Mouse (Mus musculus) embryonic facial prominence, embryonic 15.5 days (tissue): ENCODE results near the gene Gm6034. TPM values are rescaled to one million over a fixed set of nuclear protein-coding genes. Genes with fewer than 3 reads are reported as not detected.
"Not testable (repeated sequence)": the region's sequence is repeated elsewhere in the genome, so short reads cannot be mapped to it uniquely, and the experiment has no call there.

Experiments used
- ATAC-seq: fragments of 200-750 bp; cut with Nextera tagmentation; 2 replicates; pipeline ENCODE4 v1.8.0; 2017; ENCODE audit warnings: low read depth, moderate TSS enrichment; ENCODE audit not compliant: insufficient number of reproducible peaks, low FRiP score, low TSS enrichment
- H3K27ac ChIP-seq: fragments of 300-500 bp; sonication (generic); replicated peaks from 2 replicates; pipeline ENCODE4 v1.5.1; 2015; ENCODE audit warnings: mild to moderate bottlenecking, inconsistent platforms
- H3K27me3 ChIP-seq: fragments of 300-500 bp; sonication (generic); 2 replicates; pipeline ENCODE4 v1.6.1; 2015; ENCODE audit warnings: inconsistent platforms
- H3K36me3 ChIP-seq: fragments of 300-500 bp; sonication (generic); 2 replicates; pipeline ENCODE4 v1.6.1; 2015; ENCODE audit warnings: mild to moderate bottlenecking, inconsistent platforms
- H3K4me1 ChIP-seq: fragments of 300-500 bp; sonication (generic); 2 replicates; pipeline ENCODE4 v1.6.1; 2015; ENCODE audit warnings: inconsistent platforms
- H3K4me2 ChIP-seq: fragments of 300-500 bp; sonication (generic); replicated peaks from 2 replicates; pipeline ENCODE4 v1.6.1; 2015; ENCODE audit warnings: mild to moderate bottlenecking, inconsistent platforms
- H3K4me3 ChIP-seq: fragments of 300-500 bp; sonication (generic); replicated peaks from 2 replicates; pipeline ENCODE4 v1.5.1; 2015; ENCODE audit warnings: mild to moderate bottlenecking, inconsistent platforms
- H3K9ac ChIP-seq: fragments of 300-500 bp; sonication (generic); 2 replicates; pipeline ENCODE4 v1.6.1; 2015; ENCODE audit warnings: inconsistent platforms
- H3K9me3 ChIP-seq: fragments of 300-500 bp; sonication (generic); replicated peaks from 2 replicates; pipeline ENCODE4 v1.6.1; 2016; ENCODE audit warnings: inconsistent platforms
- WGBS: fragments of 180-500 bp; shearing (Covaris S2); methylation state at CpG from one replicate; pipeline ENCODE4 v1.1.7; 2015; 5-methylcytosine and 5-hydroxymethylcytosine counted together
- polyA plus RNA-seq: library from polyadenylated mRNA; unstranded; fragments of >200 nt; fragmentation: Nextera tagmentation; extraction: Ambion mirVana; gene quantifications from 2 replicates; pipeline ENCODE4 v1.2.1, GENCODE M21; 2015

Gm6034 gene
- polyA plus RNA-seq, 1 experiment from 2014 or later, result not detected

DNA sequence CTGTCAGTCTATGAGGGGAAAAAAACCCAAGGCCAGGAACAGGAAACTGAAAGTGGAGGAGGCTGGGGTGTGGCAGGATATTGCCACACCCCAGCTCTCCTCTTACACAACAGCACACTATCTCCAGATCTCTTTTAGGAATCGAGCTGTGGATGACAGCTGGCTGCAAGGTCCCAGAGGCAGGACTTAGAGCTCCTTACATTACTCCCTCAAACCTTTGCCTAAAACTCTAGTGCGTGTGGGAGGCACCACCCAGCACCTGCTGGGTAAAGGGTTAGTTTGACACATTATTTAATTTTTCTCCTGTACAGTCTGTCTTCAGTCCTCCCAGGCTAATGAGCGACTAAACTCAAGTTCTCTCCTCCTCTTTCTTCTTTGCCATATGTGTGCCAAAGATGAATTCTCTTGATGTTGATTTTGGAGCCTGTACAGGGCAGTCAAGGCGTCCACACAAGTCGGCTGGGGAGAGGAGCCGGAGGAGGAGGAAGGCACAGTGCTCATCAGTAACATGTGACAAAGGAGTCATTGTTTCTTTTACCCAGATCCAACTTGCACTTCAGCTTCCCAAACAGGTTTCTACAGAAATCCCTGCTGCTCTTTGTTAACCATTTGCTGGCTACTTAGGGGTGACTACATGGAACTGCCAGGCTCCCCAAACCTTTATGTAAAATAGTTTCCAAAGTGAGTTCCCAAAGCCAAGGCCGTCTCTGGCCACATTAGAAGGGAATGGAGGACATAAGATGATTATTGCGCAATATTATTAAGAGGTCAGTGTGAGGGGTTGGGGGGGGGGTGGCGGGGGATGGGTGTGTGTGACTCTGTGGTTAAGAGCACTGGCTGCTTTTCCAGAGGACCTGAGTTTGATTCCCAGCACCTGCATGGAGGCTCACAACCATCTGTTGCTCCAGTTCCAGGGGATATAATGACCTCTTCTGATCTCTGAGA is 18.8 kb upstream of the Gm6034 start:
- H3K27ac ChIP-seq, result peak overlapping the region; percentile 77
- WGBS, result 42% methylated on average over 9 of the region's 9 CpGs

DNA sequence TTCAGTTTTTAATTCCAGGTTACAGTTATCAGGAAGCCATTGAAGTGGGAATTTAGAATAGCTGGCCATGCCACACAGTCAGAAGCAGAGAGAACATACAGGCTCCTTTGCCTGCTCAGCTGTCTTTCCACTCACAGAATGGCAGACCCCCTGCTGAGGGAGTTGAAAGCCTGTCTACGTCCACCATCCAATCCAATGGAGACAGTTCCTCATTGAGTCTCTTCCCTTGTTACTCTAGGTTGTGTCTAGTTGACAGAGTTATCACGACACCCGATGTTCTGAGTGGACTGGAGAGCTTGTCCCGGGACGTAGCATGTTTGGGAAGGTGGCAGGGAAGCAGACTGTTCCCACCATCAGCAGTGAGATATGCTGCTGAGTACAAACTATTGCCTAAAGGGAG is 17.6 kb upstream of the Gm6034 start:
- WGBS, result 80% methylated on average over 5 of the region's 5 CpGs
- ATAC-seq, result no peak
- Histone ChIP-seq H3K27ac (no peak overlapping the region), H3K4me1 (peaks cover 16% of the 10 kb centered on the region), H3K27me3 (no peaks in the 10 kb centered on the region), H3K36me3 (no peaks in the 10 kb centered on the region), H3K9me3 (no peaks in the 10 kb centered on the region), H3K4me2 (no peak overlapping the region), H3K4me3 (no peak overlapping the region), H3K9ac (no peak overlapping the region)

More for the DNA sequence above, 18.8 kb upstream of the Gm6034 start:
- Histone ChIP-seq H3K36me3 (no peaks in the 10 kb centered on the region), H3K9me3 (no peaks in the 10 kb centered on the region), H3K9ac (no peak overlapping the region), H3K4me3 (no peak overlapping the region), H3K4me2 (peak overlapping the region; percentile 15; the same call in 1 of the 2 replicates), H3K27me3 (no peaks in the 10 kb centered on the region), H3K4me1 (peaks cover 16% of the 10 kb centered on the region)
- ATAC-seq, result 0 out of 2 replicates have a peak, but pooled peaks have one; percentile 47

DNA sequence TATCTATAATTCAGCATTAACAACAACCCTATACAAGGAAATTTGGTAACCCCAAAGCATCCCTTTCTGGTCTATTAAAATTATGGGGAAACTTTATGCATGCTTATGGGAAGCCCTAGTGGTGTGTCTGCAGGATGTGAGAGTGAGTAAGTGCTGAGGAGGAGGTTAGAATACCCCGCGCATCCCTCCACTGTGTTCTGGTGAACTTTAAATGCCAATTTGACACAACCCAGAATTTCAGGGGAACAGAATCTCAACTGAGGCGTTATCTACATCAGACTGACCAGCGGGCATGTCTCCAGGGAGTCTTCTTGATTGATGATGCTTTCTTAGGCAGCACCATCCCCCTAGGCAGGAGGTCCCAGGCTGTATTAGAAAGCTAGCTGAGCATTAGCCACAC is 16.9 kb upstream of the Gm6034 start:
- H3K9ac ChIP-seq, result no peak overlapping the region
- no peak overlapping the region for H3K4me2 ChIP-seq
- H3K36me3 ChIP-seq, result no peaks in the 10 kb centered on the region
- no peak overlapping the region for H3K27ac ChIP-seq
- 85% methylated on average over 4 of the region's 4 CpGs for WGBS
- no peak overlapping the region for H3K4me3 ChIP-seq
- ATAC-seq, result no peak
- H3K9me3 ChIP-seq, result no peaks in the 10 kb centered on the region
- peaks cover 12% of the 10 kb centered on the region; the same call in 1 of the 2 replicates for H3K4me1 ChIP-seq
- H3K27me3 ChIP-seq, result no peaks in the 10 kb centered on the region

DNA sequence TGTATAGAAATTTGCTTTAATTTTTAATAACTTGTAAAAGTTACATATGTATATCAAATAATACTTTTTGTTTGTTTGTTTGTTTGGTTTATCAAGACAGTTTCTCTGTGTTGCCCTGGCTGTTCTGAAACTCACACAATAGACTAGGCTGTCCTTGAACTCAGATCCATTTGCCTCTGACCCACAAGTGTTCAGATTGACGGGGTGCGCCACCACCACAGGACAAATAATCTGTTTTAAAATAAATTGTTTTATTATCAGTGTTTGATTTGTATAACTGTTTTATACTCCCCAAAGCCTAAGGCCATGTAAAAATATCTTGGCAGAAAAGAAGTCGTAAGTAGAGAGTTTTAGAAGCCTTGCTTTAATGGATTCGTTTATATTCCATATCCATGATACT is 15.1 kb upstream of the Gm6034 start:
- Histone ChIP-seq H3K27ac (no peak overlapping the region), H3K9me3 (no peaks in the 10 kb centered on the region), H3K4me3 (no peak overlapping the region), H3K36me3 (no peaks in the 10 kb centered on the region), H3K4me1 (peaks cover 15% of the 10 kb centered on the region; the same call in 1 of the 2 replicates), H3K9ac (no peak overlapping the region), H3K27me3 (no peaks in the 10 kb centered on the region), H3K4me2 (no peak overlapping the region)
- no peak for ATAC-seq
- 85% methylated on average over 4 of the region's 4 CpGs for WGBS

DNA sequence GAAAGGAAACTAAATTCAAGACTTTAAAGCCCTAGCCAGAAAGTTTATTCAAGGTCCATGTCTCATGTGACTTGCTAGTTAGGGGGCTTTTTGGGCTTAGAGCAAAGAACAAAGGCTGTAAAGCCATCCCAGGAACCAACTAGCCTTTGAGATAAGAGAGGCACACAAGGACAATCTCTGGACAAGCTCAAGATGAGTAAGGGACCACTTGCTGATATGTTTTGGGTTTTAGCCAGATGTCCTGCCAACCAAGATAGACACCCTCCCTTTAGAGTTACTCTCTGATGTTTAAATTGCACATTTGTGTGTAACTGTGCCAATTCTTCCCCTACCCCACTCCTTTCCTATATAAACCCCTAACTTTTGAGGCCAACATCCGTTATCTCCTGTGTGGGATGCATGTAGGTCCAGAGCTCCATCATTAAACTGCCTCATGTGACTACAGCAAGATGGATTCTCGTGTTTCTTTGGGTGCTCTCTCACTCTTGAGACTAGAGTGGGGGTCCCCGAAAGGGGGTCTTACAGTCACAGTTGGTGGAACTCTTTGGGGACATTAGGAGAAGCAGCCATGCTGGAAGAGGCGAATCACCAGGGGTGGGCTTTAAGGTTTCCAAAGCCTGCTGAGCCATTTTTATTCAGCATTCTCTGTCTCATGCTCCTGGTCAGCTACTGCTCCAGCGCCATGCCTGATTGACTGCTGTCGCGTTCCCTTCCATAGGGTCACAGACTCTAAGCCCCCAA is 13.7 kb upstream of the Gm6034 start:
- H3K4me3 ChIP-seq, result no peak overlapping the region
- H3K36me3 ChIP-seq, result no peaks in the 10 kb centered on the region
- no peaks in the 10 kb centered on the region for H3K27me3 ChIP-seq
- WGBS, result 87% methylated on average over 7 of the region's 7 CpGs
- no peaks in the 10 kb centered on the region for H3K9me3 ChIP-seq
- no peak for ATAC-seq
- H3K4me2 ChIP-seq, result no peak overlapping the region
- H3K27ac ChIP-seq, result no peak overlapping the region
- 0 out of 2 replicates have a peak, but pooled peaks cover 3% of the 10 kb centered on the region for H3K4me1 ChIP-seq
- no peak overlapping the region for H3K9ac ChIP-seq

DNA sequence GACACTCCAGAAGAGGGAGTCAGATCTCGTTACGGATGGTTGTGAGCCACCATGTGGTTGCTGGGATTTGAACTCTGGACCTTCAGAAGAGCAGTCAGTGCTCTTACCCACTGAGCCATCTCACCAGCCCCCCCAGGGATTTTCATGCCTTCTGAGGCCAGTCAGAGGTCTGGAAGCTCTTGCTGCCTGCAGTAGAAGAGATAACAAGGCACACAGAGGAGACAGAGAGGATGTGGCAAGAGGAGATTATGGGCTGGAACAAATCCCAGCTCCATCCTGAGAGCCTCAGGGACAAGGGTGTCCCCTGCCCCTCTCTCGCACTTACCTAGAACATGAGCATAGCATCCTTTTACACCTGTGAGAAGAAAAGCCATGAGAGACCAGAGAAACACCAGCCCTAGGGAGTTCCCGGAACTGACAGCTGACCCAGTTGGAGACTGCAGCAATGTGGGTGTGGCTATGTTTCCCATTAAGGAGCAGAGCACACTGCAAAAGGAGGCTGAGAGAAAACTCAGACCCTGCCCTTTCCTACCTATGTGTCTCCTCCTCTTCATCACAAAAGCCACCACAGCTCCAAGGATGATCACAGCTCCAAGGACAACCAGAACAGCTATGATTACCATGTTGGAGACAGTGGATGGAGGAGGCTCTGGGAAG is 12.6 kb upstream of the Gm6034 start:
- not testable (repeated sequence) for ATAC-seq, H3K27me3 ChIP-seq, H3K4me3 ChIP-seq, H3K4me2 ChIP-seq, H3K9me3 ChIP-seq, H3K9ac ChIP-seq, H3K27ac ChIP-seq, H3K4me1 ChIP-seq, H3K36me3 ChIP-seq
- 77% methylated on average over 4 of the region's 4 CpGs for WGBS

DNA sequence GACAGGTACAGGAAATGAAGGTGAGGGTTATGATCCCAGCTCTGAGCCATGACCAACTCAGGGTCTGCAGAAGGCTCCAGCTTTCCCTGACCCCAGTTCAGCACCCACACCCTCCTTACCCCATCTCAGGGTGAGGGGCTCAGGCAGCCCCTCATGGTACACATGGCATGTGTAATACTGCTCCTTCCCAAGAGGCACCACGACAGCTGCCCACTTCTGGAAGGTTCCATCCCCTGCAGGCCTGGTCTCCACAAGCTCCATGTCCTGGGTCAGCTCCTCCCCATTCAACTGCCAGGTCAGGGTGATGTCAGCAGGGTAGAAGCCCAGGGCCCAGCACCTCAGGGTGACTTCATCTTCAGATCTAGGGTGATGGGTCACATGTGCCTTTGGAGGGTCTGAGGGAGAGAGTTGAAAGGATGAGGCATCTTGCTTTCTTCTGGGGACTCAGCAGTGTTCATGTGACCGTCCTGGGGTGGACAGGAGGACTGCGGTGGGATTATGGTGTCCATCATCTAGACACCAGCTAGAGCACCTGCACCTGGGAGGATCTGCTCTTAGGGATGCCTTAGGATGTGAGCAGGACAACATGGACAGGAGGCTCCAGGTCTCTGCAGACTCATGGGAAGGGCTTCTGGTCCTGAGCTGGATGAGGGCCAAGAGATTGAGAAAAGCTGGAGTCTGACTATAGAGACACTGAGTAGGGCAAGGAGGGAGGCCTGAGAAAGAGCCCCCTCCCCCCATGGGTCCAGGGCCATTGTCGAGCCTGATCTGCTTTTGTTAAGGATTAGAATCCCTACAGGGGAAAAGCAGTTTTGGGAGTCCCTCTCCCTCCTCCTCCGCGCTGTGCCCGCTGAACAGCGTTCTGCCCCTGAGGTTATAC is 11.8 kb upstream of the Gm6034 start:
- H3K9me3 ChIP-seq, H3K4me1 ChIP-seq, H3K9ac ChIP-seq, H3K36me3 ChIP-seq, H3K27me3 ChIP-seq, ATAC-seq, H3K27ac ChIP-seq: not testable (repeated sequence)
- peak overlapping the region; percentile 89 for H3K4me2 ChIP-seq
- 36% methylated on average over 8 of the region's 8 CpGs for WGBS
- peak overlapping the region; percentile 55 for H3K4me3 ChIP-seq

DNA sequence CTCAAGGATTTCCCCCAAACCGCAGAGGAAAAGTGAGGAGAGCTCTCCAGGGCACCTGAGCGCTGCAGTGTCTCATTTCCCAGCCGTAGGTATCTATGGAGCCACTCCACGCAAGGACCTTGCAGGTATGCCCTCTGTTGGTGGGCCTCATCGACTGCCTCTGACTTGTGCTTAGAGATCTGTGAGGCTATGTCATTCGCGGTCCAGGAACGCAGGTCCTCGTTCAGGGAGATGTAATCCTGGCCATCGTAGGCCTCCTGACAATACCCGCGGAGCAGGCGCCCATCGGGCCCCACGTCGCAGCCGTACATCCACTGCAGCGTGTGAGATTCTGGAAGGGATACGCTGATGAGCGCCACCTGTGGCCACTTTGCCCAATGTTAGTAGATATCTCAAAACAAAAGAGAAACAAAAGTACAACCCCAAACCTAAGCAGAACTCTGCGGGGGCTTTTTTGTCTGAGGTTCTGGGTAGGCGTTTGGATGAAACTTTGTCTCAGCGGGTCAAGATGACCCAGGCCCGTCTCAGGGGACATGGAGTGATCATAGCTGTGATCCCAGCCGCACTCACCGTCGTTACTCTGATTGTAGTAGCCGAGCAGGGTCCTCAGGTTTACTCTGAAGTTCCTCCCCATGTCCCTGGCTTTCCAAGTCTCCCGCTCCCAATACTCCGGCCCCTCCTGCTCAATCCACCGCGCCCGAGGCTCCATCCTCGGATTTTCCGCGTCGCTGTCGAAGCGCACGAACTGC is 11.0 kb upstream of the Gm6034 start:
- peak; percentile 52 for ATAC-seq

DNA sequence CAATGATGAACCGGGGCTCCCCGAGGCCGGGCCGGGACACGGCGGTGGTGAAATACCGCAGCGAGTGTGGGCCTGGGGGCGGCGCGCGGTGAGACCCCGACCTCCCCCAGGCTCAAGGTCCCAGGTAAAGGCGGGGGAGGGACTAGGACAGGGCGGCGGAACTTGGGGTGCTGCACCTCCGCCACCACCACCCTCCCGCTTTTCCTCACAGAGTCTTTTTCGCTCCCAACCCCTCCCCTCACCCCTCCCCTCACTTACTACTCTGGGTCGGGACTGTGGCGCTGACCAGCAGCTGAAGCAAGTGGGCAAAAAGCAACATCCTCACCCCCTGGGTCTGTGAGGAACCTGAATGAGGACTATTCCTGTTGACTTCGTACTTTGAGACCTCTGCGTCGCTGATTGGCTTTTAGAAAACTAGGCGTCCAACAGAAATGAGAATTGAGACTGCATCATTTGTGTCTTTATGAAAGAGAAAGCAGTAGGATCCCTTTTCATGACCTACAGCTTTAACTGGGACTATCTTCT is 10.3 kb upstream of the Gm6034 start, which contains the start of gene H2-T23:
Gene H2-T23 (minus strand): TSS at position 505 of the 525 bp plus-strand sequence.
- H3K27me3 ChIP-seq, H3K4me1 ChIP-seq, ATAC-seq, H3K9me3 ChIP-seq, H3K36me3 ChIP-seq: not testable (repeated sequence)
- peak within 1 kb of the TSS; percentile 89 for H3K4me2 ChIP-seq
- WGBS, result under 1% methylated on average over 25 of the region's 25 CpGs
- H3K27ac ChIP-seq, result peak within 1 kb of the TSS; percentile 39; the same call in 1 of the 2 replicates
- H3K9ac ChIP-seq, result peak within 1 kb of the TSS; percentile 45
- H3K4me3 ChIP-seq, result peak within 1 kb of the TSS; percentile 55

More for the DNA sequence above, 11.0 kb upstream of the Gm6034 start:
- Histone ChIP-seq H3K27ac (peak overlapping the region; percentile 39; the same call in 1 of the 2 replicates), H3K4me3 (peak overlapping the region; percentile 55), H3K4me2 (peak overlapping the region; percentile 89), H3K9ac (peak overlapping the region; percentile 45)
- WGBS, result under 1% methylated on average over 40 of the region's 40 CpGs
- not testable (repeated sequence) for H3K9me3 ChIP-seq, H3K36me3 ChIP-seq, H3K27me3 ChIP-seq, H3K4me1 ChIP-seq

DNA sequence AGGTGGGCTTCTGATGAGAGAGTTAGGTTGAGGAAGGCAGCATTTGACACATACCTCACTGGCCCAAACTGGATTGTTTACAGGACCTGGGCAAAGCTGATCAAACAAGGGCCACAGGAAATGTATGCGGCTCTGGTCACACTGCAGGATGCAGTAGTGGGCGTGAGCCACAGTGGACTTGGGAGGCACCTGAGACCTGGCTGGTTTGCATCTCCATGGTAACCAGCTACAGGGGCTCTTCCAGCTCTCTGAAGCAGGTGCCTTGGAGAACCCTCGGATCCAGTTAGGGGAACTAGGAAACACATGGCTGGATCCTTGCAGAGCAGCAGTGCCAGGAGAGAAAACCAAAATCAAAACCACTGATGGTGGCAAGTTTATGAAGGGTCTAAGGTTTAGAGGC is 8.2 kb upstream of the Gm6034 start:
- H3K4me3 ChIP-seq, H3K36me3 ChIP-seq, ATAC-seq, H3K9me3 ChIP-seq, H3K4me1 ChIP-seq, H3K27ac ChIP-seq, H3K9ac ChIP-seq, H3K4me2 ChIP-seq, H3K27me3 ChIP-seq: not testable (repeated sequence)
- WGBS, result 61% methylated on average over 3 of the region's 3 CpGs
